ENCODE assay signal across 8 mouse cellular contexts in the genomic region with DNA sequence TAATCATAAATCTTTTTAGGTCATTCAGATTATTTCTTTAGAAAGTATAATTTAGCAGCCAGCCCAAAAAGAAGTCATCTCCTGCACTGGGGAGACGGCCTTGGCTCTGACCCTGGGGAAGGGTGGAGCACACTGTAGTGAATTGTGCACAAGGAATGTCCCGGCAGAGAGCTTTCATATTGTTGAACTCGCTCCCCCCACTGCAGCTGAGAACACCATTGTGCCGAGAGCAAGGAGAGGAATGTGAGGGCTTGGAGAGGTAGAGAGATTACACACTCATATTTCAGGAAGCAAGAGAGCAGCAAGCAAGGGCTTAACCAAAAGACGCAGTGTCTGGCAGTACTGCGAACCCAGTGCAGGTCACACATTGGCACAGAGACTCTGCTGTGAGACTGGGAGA.
DNase-seq lines count a peak whose midpoint lies in the region; ATAC-seq lines count a peak whose summit lies in the region.

No protein-coding gene starts in this region.

- peak overlapping the region; percentile 81 for H3K27ac ChIP-seq in kidney, embryonic 15.5 days
- H3K27ac ChIP-seq in midbrain, embryonic 14.5 days (replicated peaks; ENCODE audit: low read depth, low read length), result peak overlapping the region; percentile 16; the same call in 1 of the 2 replicates

- no peaks in the 10 kb centered on the region for H3K27me3 ChIP-seq in kidney, embryonic 15.5 days
- no peaks in the 10 kb centered on the region for H3K27me3 ChIP-seq in midbrain, embryonic 14.5 days (ENCODE audit: control insufficient read depth, insufficient read depth, low read length)

- DNase-seq in ovary, adult 18-20 months (ENCODE audit: low spot score), result peak; percentile 59
- no peak for DNase-seq in ovary, postnatal 14 days (ENCODE audit: low spot score)
- DNase-seq in gastrocnemius, postnatal 25 days, result peak; percentile 69
- no peak for DNase-seq in midbrain, embryonic 14.5 days
- no peak for DNase-seq in layer of hippocampus, postnatal 25 days (ENCODE audit: extremely low spot score in 1 of 2, low spot score in 1 of 2)
- DNase-seq in spleen, adult 12 weeks (ENCODE audit: low spot score), result no peak
- no peak for DNase-seq in layer of hippocampus, adult 8-10 months (ENCODE audit: low spot score in 2 of 2)

- 0 out of 2 replicates have a peak, but pooled peaks cover 5% of the 10 kb centered on the region for H3K9me3 ChIP-seq in kidney, embryonic 15.5 days (replicated peaks)
- H3K9me3 ChIP-seq in midbrain, embryonic 14.5 days (ENCODE audit: control insufficient read depth, low read length), result no peaks in the 10 kb centered on the region; the same call in 1 of the 2 replicates

- no peak overlapping the region for H3K4me3 ChIP-seq in kidney, embryonic 15.5 days (replicated peaks)
- H3K4me3 ChIP-seq in midbrain, embryonic 14.5 days (replicated peaks; ENCODE audit: low read depth, low read length), result no peak overlapping the region

- H3K36me3 ChIP-seq in kidney, embryonic 15.5 days, result no peaks in the 10 kb centered on the region
- H3K36me3 ChIP-seq in midbrain, embryonic 14.5 days (ENCODE audit: control insufficient read depth, insufficient read depth, low read length), result no peaks in the 10 kb centered on the region

- H3K4me1 ChIP-seq in kidney, embryonic 15.5 days, result peaks cover 59% of the 10 kb centered on the region
- peaks cover 18% of the 10 kb centered on the region for H3K4me1 ChIP-seq in midbrain, embryonic 14.5 days (ENCODE audit: control insufficient read depth, insufficient read depth, low read length)

- WGBS in kidney, embryonic 15.5 days, result 24% methylated on average over 6 of the region's 6 CpGs
- 16% methylated on average over 6 of the region's 6 CpGs for WGBS in midbrain, embryonic 14.5 days

- ATAC-seq in kidney, embryonic 15.5 days (replicated peaks; ENCODE audit: low FRiP score), result peak; percentile 59
- no peak for ATAC-seq in midbrain, embryonic 14.5 days (ENCODE audit: low FRiP score, low TSS enrichment)

- no peak overlapping the region for H3K9ac ChIP-seq in kidney, embryonic 15.5 days
- no peak overlapping the region for H3K9ac ChIP-seq in midbrain, embryonic 14.5 days (replicated peaks; ENCODE audit: low read length)

- H3K4me2 ChIP-seq in kidney, embryonic 15.5 days, result peak overlapping the region; percentile 13; the same call in 1 of the 2 replicates
- no peak overlapping the region for H3K4me2 ChIP-seq in midbrain, embryonic 14.5 days (ENCODE audit: low read length)

Comparison
In these comparisons a context has a peak if more than half of its experiments do, and no peak if none do; other contexts are left out.
1. DNase-seq: peak in ovary, adult 18-20 months (single experiment) and gastrocnemius, postnatal 25 days (single experiment); none in ovary, postnatal 14 days (single experiment), midbrain, embryonic 14.5 days (single experiment), layer of hippocampus, postnatal 25 days (0 of 2), spleen, adult 12 weeks (single experiment) and layer of hippocampus, adult 8-10 months (0 of 2).